ENCODE assay signal across 8 mouse cellular contexts in genomic region chrX:73717667-73718066, GRCm38 (mm10). TPM values are rescaled to one million over a fixed set of nuclear protein-coding genes. Genes with fewer than 3 reads are reported as not detected.
DNase-seq lines count a peak whose midpoint lies in the region; ATAC-seq lines count a peak whose summit lies in the region.

No protein-coding gene starts in this region.

- DNase-seq in B cell, adult 2 months = peak; percentile 53 to 54
- DNase-seq in adrenal gland, postnatal 25 days = peak; percentile 23
- DNase-seq in forebrain, embryonic 14.5 days (ENCODE audit: low spot score) = no peak
- no peak for DNase-seq in hindbrain, embryonic 10.5 days (ENCODE audit: low spot score)
- no peak for DNase-seq in liver, embryonic 13.5 days

- H3K27ac ChIP-seq in forebrain, embryonic 14.5 days (ENCODE audit: low read depth, low read length) = no peak overlapping the region
- H3K27ac ChIP-seq in hindbrain, embryonic 10.5 days = peak overlapping the region; percentile 86; the same call in 1 of the 2 replicates
- H3K27ac ChIP-seq in liver, embryonic 13.5 days = peak overlapping the region; percentile 90; the same call in 1 of the 2 replicates
- no peak overlapping the region for H3K27ac ChIP-seq in neural tube, embryonic 12.5 days

- peaks cover 10% of the 10 kb centered on the region; the same call in 1 of the 2 replicates for H3K4me1 ChIP-seq in forebrain, embryonic 14.5 days (ENCODE audit: control insufficient read depth, insufficient read depth, low read length)
- H3K4me1 ChIP-seq in hindbrain, embryonic 10.5 days (replicated peaks) = peaks cover 34% of the 10 kb centered on the region
- peaks cover 43% of the 10 kb centered on the region for H3K4me1 ChIP-seq in liver, embryonic 13.5 days (replicated peaks)
- H3K4me1 ChIP-seq in neural tube, embryonic 12.5 days = peaks cover 13% of the 10 kb centered on the region

- H3K27me3 ChIP-seq in forebrain, embryonic 14.5 days (replicated peaks; ENCODE audit: control insufficient read depth, insufficient read depth, low read length) = no peaks in the 10 kb centered on the region
- H3K27me3 ChIP-seq in hindbrain, embryonic 10.5 days (ENCODE audit: insufficient read depth, poor library complexity, severe bottlenecking) = peaks cover 6% of the 10 kb centered on the region
- H3K27me3 ChIP-seq in liver, embryonic 13.5 days = no peaks in the 10 kb centered on the region
- no peaks in the 10 kb centered on the region for H3K27me3 ChIP-seq in neural tube, embryonic 12.5 days (replicated peaks)

- H3K4me3 ChIP-seq in forebrain, embryonic 14.5 days (ENCODE audit: low read depth, low read length) = 0 out of 2 replicates have a peak overlapping the region, but pooled peaks have one; percentile 44
- H3K4me3 ChIP-seq in hindbrain, embryonic 10.5 days = peak overlapping the region; percentile 60
- H3K4me3 ChIP-seq in liver, embryonic 13.5 days (replicated peaks) = peak overlapping the region; percentile 70
- 0 out of 2 replicates have a peak overlapping the region, but pooled peaks have one; percentile 46 for H3K4me3 ChIP-seq in neural tube, embryonic 12.5 days

- WGBS in forebrain, embryonic 14.5 days = 76% methylated on average over 11 of the region's 11 CpGs
- WGBS in hindbrain, embryonic 10.5 days = 79% methylated on average over 11 of the region's 11 CpGs
- 48% methylated on average over 11 of the region's 11 CpGs for WGBS in liver, embryonic 13.5 days (ENCODE audit: insufficient replicate concordance)
- 80% methylated on average over 11 of the region's 11 CpGs for WGBS in neural tube, embryonic 12.5 days

- H3K4me2 ChIP-seq in forebrain, embryonic 14.5 days (ENCODE audit: low read length) = peak overlapping the region; percentile 64
- peak overlapping the region; percentile 83 for H3K4me2 ChIP-seq in liver, embryonic 13.5 days
- peak overlapping the region; percentile 66 for H3K4me2 ChIP-seq in neural tube, embryonic 12.5 days (replicated peaks)

- ATAC-seq in forebrain, embryonic 14.5 days = no peak
- ATAC-seq in liver, embryonic 13.5 days (ENCODE audit: low read depth) = no peak
- no peak for ATAC-seq in neural tube, embryonic 12.5 days (ENCODE audit: low FRiP score, low read depth)
- no peak for ATAC-seq in frontal cortex, adult (ENCODE audit: low TSS enrichment)
- no peak for ATAC-seq in monocyte, adult 5-6 weeks (replicated peaks; ENCODE audit: insufficient number of reproducible peaks, low FRiP score, low TSS enrichment, poor library complexity, severe bottlenecking)

- H3K36me3 ChIP-seq in forebrain, embryonic 14.5 days (ENCODE audit: control insufficient read depth, insufficient read depth, low read length) = no peaks in the 10 kb centered on the region
- peaks cover 15% of the 10 kb centered on the region; the same call in 1 of the 2 replicates for H3K36me3 ChIP-seq in hindbrain, embryonic 10.5 days
- 0 out of 2 replicates have a peak, but pooled peaks cover 10% of the 10 kb centered on the region for H3K36me3 ChIP-seq in liver, embryonic 13.5 days
- no peaks in the 10 kb centered on the region for H3K36me3 ChIP-seq in neural tube, embryonic 12.5 days

- no peaks in the 10 kb centered on the region for H3K9me3 ChIP-seq in forebrain, embryonic 14.5 days (replicated peaks; ENCODE audit: control insufficient read depth, low read length)
- H3K9me3 ChIP-seq in hindbrain, embryonic 10.5 days = no peaks in the 10 kb centered on the region
- H3K9me3 ChIP-seq in liver, embryonic 13.5 days (replicated peaks) = no peaks in the 10 kb centered on the region
- H3K9me3 ChIP-seq in neural tube, embryonic 12.5 days = no peaks in the 10 kb centered on the region

- H3K9ac ChIP-seq in forebrain, embryonic 14.5 days (ENCODE audit: low read length) = peak overlapping the region; percentile 60; the same call in 1 of the 2 replicates
- peak overlapping the region; percentile 84 for H3K9ac ChIP-seq in liver, embryonic 13.5 days
- no peak overlapping the region for H3K9ac ChIP-seq in neural tube, embryonic 12.5 days

RNA-seq across cellular contexts. Expression of gene Abcd1, which starts 1.3 kb away (rescaled TPM):
- total RNA-seq in adrenal gland, postnatal 25 days (2021) = 29.7 and 37.0 TPM in 2 replicates
- 7.3 and 9.1 TPM in 2 replicates for polyA plus RNA-seq in forebrain, embryonic 14.5 days (2014; fragmentation: Nextera tagmentation; extraction: Ambion mirVana)
- polyA plus RNA-seq in hindbrain, embryonic 10.5 days (2016; fragmentation: Nextera tagmentation; extraction: Ambion mirVana) = 10.7 and 14.1 TPM in 2 replicates
- polyA plus RNA-seq in liver, embryonic 13.5 days (2015; fragmentation: Nextera tagmentation; extraction: Ambion mirVana) = 7.2 and 7.5 TPM in 2 replicates
- polyA plus RNA-seq in neural tube, embryonic 12.5 days (2016; fragmentation: Nextera tagmentation; extraction: Ambion mirVana) = 11.5 and 12.0 TPM in 2 replicates
- 23.6 to 41.6 TPM (median 26.6 TPM) in 3 replicates for total RNA-seq in monocyte, adult 5-6 weeks (2017)

RNA-seq across cellular contexts. Expression of gene Bcap31, which starts 1.7 kb away (rescaled TPM):
- 250 and 262 TPM in 2 replicates for total RNA-seq in adrenal gland, postnatal 25 days (2021)
- 113 and 119 TPM in 2 replicates for polyA plus RNA-seq in forebrain, embryonic 14.5 days (2014; fragmentation: Nextera tagmentation; extraction: Ambion mirVana)
- 144 and 164 TPM in 2 replicates for polyA plus RNA-seq in hindbrain, embryonic 10.5 days (2016; fragmentation: Nextera tagmentation; extraction: Ambion mirVana)
- 171 and 180 TPM in 2 replicates for polyA plus RNA-seq in liver, embryonic 13.5 days (2015; fragmentation: Nextera tagmentation; extraction: Ambion mirVana)
- polyA plus RNA-seq in neural tube, embryonic 12.5 days (2016; fragmentation: Nextera tagmentation; extraction: Ambion mirVana) = 124 and 129 TPM in 2 replicates
- total RNA-seq in monocyte, adult 5-6 weeks (2017) = 223 to 253 TPM (median 241 TPM) in 3 replicates

RNA-seq across cellular contexts. Expression of gene Plxnb3, which starts 39.2 kb away (rescaled TPM):
- total RNA-seq in adrenal gland, postnatal 25 days (2021) = 0.52 and 0.57 TPM in 2 replicates
- 0.08 and 0.11 TPM in 2 replicates for polyA plus RNA-seq in forebrain, embryonic 14.5 days (2014; fragmentation: Nextera tagmentation; extraction: Ambion mirVana)
- polyA plus RNA-seq in hindbrain, embryonic 10.5 days (2016; fragmentation: Nextera tagmentation; extraction: Ambion mirVana) = 0.10 and 0.19 TPM in 2 replicates
- polyA plus RNA-seq in liver, embryonic 13.5 days (2015; fragmentation: Nextera tagmentation; extraction: Ambion mirVana) = 0.12 and 0.16 TPM in 2 replicates
- polyA plus RNA-seq in neural tube, embryonic 12.5 days (2016; fragmentation: Nextera tagmentation; extraction: Ambion mirVana) = 0.37 and 0.57 TPM in 2 replicates
- 2.7 to 6.1 TPM (median 3.9 TPM) in 3 replicates for total RNA-seq in monocyte, adult 5-6 weeks (2017)

RNA-seq across cellular contexts. Expression of gene Slc6a8, which starts 44.7 kb away (rescaled TPM):
- 64.2 and 70.4 TPM in 2 replicates for total RNA-seq in adrenal gland, postnatal 25 days (2021)
- polyA plus RNA-seq in forebrain, embryonic 14.5 days (2014; fragmentation: Nextera tagmentation; extraction: Ambion mirVana) = 6.2 and 6.8 TPM in 2 replicates
- polyA plus RNA-seq in hindbrain, embryonic 10.5 days (2016; fragmentation: Nextera tagmentation; extraction: Ambion mirVana) = 5.0 and 5.6 TPM in 2 replicates
- 0.38 and 0.41 TPM in 2 replicates for polyA plus RNA-seq in liver, embryonic 13.5 days (2015; fragmentation: Nextera tagmentation; extraction: Ambion mirVana)
- 6.7 and 7.9 TPM in 2 replicates for polyA plus RNA-seq in neural tube, embryonic 12.5 days (2016; fragmentation: Nextera tagmentation; extraction: Ambion mirVana)
- total RNA-seq in monocyte, adult 5-6 weeks (2017) = 0.49 TPM in 1 of 3 replicates, not detected in the others

RNA-seq across cellular contexts. Expression of gene Srpk3, which starts 56.5 kb away (rescaled TPM):
- total RNA-seq in adrenal gland, postnatal 25 days (2021) = 0.43 and 0.52 TPM in 2 replicates
- polyA plus RNA-seq in forebrain, embryonic 14.5 days (2014; fragmentation: Nextera tagmentation; extraction: Ambion mirVana) = 1.1 and 1.8 TPM in 2 replicates
- polyA plus RNA-seq in hindbrain, embryonic 10.5 days (2016; fragmentation: Nextera tagmentation; extraction: Ambion mirVana) = 1.3 and 1.8 TPM in 2 replicates
- 0.71 and 0.83 TPM in 2 replicates for polyA plus RNA-seq in liver, embryonic 13.5 days (2015; fragmentation: Nextera tagmentation; extraction: Ambion mirVana)
- polyA plus RNA-seq in neural tube, embryonic 12.5 days (2016; fragmentation: Nextera tagmentation; extraction: Ambion mirVana) = 5.2 and 7.0 TPM in 2 replicates
- total RNA-seq in monocyte, adult 5-6 weeks (2017) = 12.0 to 20.5 TPM (median 19.1 TPM) in 3 replicates

Comparison
In these comparisons a context has a peak if more than half of its experiments do, and no peak if none do; other contexts are left out.
1. DNase-seq: peak in B cell, adult 2 months (2 of 2) and adrenal gland, postnatal 25 days (single experiment); none in forebrain, embryonic 14.5 days (single experiment), hindbrain, embryonic 10.5 days (single experiment) and liver, embryonic 13.5 days (single experiment).
2. H3K27ac ChIP-seq: peak in hindbrain, embryonic 10.5 days (single experiment) and liver, embryonic 13.5 days (single experiment); none in forebrain, embryonic 14.5 days (single experiment) and neural tube, embryonic 12.5 days (single experiment).
3. Peak in every context shown above with its lines, with median percentiles within 50 percentile points of each other: H3K4me2 ChIP-seq and H3K4me3 ChIP-seq.